Mouse (Mus musculus) thymus, adult 2 months (tissue): ENCODE results near the gene Fbxo21. TPM values are rescaled to one million over a fixed set of nuclear protein-coding genes. Genes with fewer than 3 reads are reported as not detected.
A peak's percentile ranks its signal among the peaks of the same experiment; 100 is the strongest.

ENCODE experiments used
- DNase-seq: peaks from one replicate; pipeline ENCODE4 v3.0.0; 2021
- H3K27ac ChIP-seq: fragments of 200-500 bp; 2 replicates; pipeline ENCODE4 v1.5.1; 2012; ENCODE audit warnings: low read length, control low read depth; ENCODE audit not compliant: control insufficient read depth, insufficient read depth
- H3K27me3 ChIP-seq: fragments of 200-500 bp; 2 replicates; pipeline ENCODE4 v1.6.1; 2012; ENCODE audit warnings: mild to moderate bottlenecking, low read length, moderate library complexity, mixed read lengths; ENCODE audit not compliant: control insufficient read depth, insufficient read depth
- H3K36me3 ChIP-seq: fragments of 200-500 bp; 2 replicates; pipeline ENCODE4 v1.6.1; 2012; ENCODE audit warnings: mild to moderate bottlenecking, low read length, moderate library complexity; ENCODE audit not compliant: control insufficient read depth, insufficient read depth
- H3K4me1 ChIP-seq: fragments of 200-500 bp; replicated peaks from 2 replicates; pipeline ENCODE4 v1.6.1; 2012; ENCODE audit warnings: low read length; ENCODE audit not compliant: control insufficient read depth, insufficient read depth
- H3K4me3 ChIP-seq: fragments of 200-500 bp; 2 replicates; pipeline ENCODE4 v1.5.1; 2012; ENCODE audit warnings: mild to moderate bottlenecking, low read length, control low read depth, moderate library complexity; ENCODE audit not compliant: control insufficient read depth, insufficient read depth
- CTCF ChIP-seq: fragments of 200-500 bp; IDR thresholded peaks from 2 replicates; pipeline ENCODE4 v1.5.1; 2012; ENCODE audit warnings: mild to moderate bottlenecking, control low read depth, low read length, moderate library complexity, borderline replicate concordance; ENCODE audit not compliant: control insufficient read depth, poor library complexity, insufficient read depth; ENCODE audit errors: extremely low read depth
- POLR2A ChIP-seq: fragments of 200-500 bp; IDR thresholded peaks from 2 replicates; pipeline ENCODE4 v1.6.1; 2012; ENCODE audit warnings: mild to moderate bottlenecking, low read length, control low read depth, moderate library complexity; ENCODE audit not compliant: control insufficient read depth, poor library complexity, insufficient read depth; ENCODE audit errors: extremely low read depth
- WGBS: fragments of 180-500 bp; shearing (Covaris S2); methylation state at CpG from one replicate; pipeline ENCODE4 v1.1.7; 2018; 5-methylcytosine and 5-hydroxymethylcytosine counted together
- polyA plus RNA-seq: library from polyadenylated mRNA; depleted of rRNA; stranded (reverse); fragments of >200 nt; gene quantifications from 2 replicates; pipeline ENCODE4 v1.2.3, GENCODE M21; 2012

Fbxo21 gene
- polyA plus RNA-seq, 1 experiment = 43.3 TPM

DNA sequence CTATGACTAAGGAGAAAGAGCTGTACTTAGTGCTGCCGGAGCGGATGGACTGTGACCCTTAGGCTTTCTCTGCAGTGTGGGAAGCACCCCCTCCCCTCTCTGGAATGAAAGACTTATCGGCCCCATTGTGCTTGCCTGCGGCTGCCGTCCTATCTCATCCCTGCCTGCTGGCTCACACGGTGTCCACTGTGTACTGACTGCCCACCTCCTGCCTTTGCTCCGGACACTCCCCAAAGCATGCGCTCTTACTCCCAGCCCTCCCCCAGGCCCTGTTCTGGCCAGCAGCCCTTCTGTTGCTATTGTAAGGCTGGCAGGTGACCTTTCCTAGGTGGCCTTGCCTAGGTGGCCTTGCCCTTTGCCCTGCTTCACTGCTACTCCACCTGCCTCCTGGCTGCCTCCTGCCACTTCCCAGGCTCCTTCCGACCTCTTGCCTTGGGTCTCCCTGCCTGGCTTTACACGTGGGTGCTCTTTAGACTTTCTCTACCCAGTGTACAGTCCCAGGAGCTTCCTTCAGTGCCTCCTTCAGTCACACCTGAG is 21.0 kb downstream of the Fbxo21 start:
- peaks cover 39% of the 10 kb centered on the region for H3K36me3 ChIP-seq
- DNase-seq = no peak

DNA sequence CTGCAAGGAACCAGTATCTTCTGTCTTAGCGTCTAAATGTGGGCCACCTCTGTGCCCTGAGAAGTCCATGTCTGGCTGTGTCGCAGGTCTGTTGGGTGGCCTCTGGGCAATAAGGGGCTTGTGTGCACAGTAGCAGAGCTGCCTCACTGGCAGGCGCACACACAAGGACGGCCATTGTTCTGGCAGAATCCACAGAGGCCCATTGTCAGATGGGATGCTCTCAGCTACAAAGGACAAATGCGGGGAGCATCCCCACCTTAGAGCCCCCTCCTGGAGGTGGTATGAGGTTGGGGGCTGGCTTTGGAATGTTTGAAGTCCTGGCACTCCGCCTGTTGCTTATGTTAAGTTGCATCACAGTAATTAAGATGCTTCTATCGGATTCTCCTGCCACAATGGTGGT is 22.5 kb downstream of the Fbxo21 start:
- Histone ChIP-seq H3K27me3 (no peaks in the 10 kb centered on the region), H3K4me3 (no peak overlapping the region), H3K36me3 (peaks cover 44% of the 10 kb centered on the region), H3K27ac (no peak overlapping the region), H3K4me1 (no peaks in the 10 kb centered on the region)
- TF ChIP-seq CTCF = no peak
- no peak for TF ChIP-seq POLR2A
- DNase-seq = no peak
- 97% methylated on average over 7 of the region's 7 CpGs for WGBS

More for the DNA sequence above, 21.0 kb downstream of the Fbxo21 start:
- Histone ChIP-seq H3K4me1 (no peaks in the 10 kb centered on the region), H3K27me3 (no peaks in the 10 kb centered on the region), H3K4me3 (no peak overlapping the region), H3K27ac (no peak overlapping the region)
- WGBS = 95% methylated on average over 10 of the region's 10 CpGs
- no peak for TF ChIP-seq POLR2A
- no peak for TF ChIP-seq CTCF

DNA sequence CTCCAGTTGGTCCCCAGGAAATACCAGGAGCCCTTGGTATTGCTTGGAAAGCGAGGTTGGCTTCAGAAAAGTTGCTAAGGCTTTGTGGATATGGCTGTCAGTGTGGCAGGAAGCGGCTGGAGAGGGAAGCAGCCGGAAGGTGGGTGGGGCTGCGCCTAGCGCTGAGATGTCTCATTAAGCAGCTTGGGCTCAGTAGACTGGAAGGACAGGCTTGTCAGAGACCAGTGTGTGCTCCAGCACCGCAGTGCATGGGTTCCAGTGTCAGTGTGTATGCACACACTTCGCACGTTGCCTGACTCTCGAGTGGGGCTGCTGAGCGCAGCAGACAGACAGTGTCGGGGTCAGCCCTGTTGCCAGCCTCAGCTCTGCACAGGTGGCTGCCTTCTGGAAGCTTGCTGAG is 23.1 kb downstream of the Fbxo21 start:
- no peaks in the 10 kb centered on the region for H3K4me1 ChIP-seq
- no peak for DNase-seq
- WGBS = 96% methylated on average over 11 of the region's 11 CpGs
- no peak overlapping the region for H3K4me3 ChIP-seq
- H3K27me3 ChIP-seq = no peaks in the 10 kb centered on the region
- no peak overlapping the region for H3K27ac ChIP-seq
- TF ChIP-seq CTCF (no peak), POLR2A (no peak)
- peaks cover 40% of the 10 kb centered on the region for H3K36me3 ChIP-seq

DNA sequence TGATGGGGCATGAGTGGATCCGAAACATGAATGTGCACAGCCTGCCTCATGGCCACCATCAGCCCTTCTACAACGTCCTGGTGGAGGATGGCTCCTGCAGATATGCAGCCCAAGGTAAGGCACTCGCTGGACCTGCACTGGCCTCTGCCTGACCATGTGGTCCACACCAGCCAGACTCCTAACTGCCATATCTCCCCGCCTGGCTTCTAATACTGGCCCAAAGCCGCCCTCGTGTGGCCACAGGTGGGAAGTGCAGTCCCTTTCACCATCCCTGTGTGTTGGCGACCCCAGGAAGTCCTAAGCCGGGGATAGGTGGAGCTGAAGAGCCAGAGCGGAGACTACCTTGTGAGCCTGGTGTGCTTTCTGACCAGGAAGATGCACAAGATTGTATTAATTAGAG is 25.5 kb downstream of the Fbxo21 start:
- DNase-seq = peak; percentile 70
- WGBS = 61% methylated on average over 9 of the region's 9 CpGs
- Histone ChIP-seq H3K4me3 (no peak overlapping the region), H3K4me1 (no peaks in the 10 kb centered on the region), H3K27ac (no peak overlapping the region), H3K27me3 (no peaks in the 10 kb centered on the region), H3K36me3 (peaks cover 26% of the 10 kb centered on the region)
- no peak for TF ChIP-seq POLR2A
- peak; percentile 94 for TF ChIP-seq CTCF

DNA sequence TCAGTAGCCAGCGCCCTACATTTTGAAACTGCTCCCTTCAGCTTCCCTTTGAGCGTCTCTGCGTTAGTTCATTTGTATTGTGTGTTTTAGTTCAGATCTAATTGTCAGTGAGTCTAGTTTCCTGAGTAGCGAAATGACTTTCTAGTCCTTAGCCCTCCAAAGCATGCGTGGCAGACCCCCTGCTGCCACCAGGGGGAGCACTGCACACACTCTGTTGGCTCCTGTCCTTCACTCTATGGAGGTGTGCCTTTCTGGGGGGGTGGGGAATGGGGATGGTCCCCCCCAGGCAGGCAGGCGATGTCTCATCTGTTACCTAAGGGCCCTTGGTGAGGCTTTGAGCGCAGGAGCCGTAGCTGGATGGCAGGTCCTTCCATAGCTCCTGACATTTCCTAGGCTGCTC is 28.1 kb downstream of the Fbxo21 start:
- Histone ChIP-seq H3K27ac (no peak overlapping the region), H3K4me1 (no peaks in the 10 kb centered on the region), H3K27me3 (no peaks in the 10 kb centered on the region), H3K4me3 (no peak overlapping the region), H3K36me3 (peaks cover 36% of the 10 kb centered on the region)
- no peak for TF ChIP-seq POLR2A
- peak; percentile 95 for TF ChIP-seq CTCF
- 91% methylated on average over 8 of the region's 8 CpGs for WGBS
- DNase-seq = peak; percentile 75

DNA sequence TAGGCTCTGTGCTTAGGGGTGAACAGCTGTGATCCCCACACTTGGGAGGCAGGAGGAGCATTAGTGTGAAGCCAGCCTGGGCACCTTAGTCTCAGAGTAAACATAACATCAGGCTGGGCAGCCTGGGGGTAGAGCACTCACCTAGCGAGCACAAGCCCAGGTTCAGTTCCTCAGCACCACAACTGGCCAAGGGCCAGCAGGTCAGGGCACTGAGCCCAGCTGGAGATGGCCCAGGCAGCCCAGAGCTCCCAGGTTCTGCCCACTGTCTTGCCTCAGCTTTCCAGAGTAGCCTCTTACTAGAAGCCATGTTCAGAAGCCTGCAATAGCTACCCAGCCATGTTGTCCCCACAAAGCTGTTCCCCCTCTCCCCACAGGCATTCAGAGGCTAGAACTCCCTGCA is 29.2 kb downstream of the Fbxo21 start:
- H3K27me3 ChIP-seq = no peaks in the 10 kb centered on the region
- 100% methylated on average over 1 of the region's 1 CpGs for WGBS
- DNase-seq = no peak
- H3K4me3 ChIP-seq = no peak overlapping the region
- no peak overlapping the region for H3K27ac ChIP-seq
- H3K4me1 ChIP-seq = no peaks in the 10 kb centered on the region
- no peak for TF ChIP-seq POLR2A
- TF ChIP-seq CTCF = no peak
- peaks cover 35% of the 10 kb centered on the region for H3K36me3 ChIP-seq

DNA sequence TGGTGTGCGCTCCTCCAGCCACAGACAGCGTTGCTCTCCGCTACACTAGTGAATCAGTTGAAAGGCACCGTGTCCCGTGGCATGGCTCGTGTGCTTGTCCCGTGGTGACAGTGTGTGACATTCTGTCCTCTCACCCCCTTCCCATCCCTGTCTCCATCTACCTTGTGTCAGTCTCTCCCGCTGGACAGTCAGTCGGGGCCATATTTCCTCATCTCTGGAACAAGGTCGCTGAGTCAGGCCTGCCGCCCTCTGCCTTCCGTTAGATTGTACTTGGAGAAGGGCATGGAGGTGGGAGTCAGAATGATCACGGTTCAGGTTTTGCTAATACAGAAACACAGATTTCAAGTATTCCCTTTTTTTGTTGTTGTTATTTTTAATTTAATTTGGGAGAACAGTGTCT is 31.8 kb downstream of the Fbxo21 start:
- 95% methylated on average over 13 of the region's 13 CpGs for WGBS
- no peaks in the 10 kb centered on the region for H3K27me3 ChIP-seq
- no peak overlapping the region for H3K27ac ChIP-seq
- TF ChIP-seq POLR2A (no peak), CTCF (no peak)
- H3K4me1 ChIP-seq = no peaks in the 10 kb centered on the region
- peaks cover 22% of the 10 kb centered on the region for H3K36me3 ChIP-seq
- DNase-seq = no peak
- no peak overlapping the region for H3K4me3 ChIP-seq
